Mouse (Mus musculus): ENCODE measurements around the gene Hmgb1. TPM values are rescaled to one million over a fixed set of nuclear protein-coding genes. Genes with fewer than 3 reads are reported as not detected.

The Hmgb1 gene
- polyA plus RNA-seq, 1 experiment from 2014 or later = 1,601 TPM

DNA sequence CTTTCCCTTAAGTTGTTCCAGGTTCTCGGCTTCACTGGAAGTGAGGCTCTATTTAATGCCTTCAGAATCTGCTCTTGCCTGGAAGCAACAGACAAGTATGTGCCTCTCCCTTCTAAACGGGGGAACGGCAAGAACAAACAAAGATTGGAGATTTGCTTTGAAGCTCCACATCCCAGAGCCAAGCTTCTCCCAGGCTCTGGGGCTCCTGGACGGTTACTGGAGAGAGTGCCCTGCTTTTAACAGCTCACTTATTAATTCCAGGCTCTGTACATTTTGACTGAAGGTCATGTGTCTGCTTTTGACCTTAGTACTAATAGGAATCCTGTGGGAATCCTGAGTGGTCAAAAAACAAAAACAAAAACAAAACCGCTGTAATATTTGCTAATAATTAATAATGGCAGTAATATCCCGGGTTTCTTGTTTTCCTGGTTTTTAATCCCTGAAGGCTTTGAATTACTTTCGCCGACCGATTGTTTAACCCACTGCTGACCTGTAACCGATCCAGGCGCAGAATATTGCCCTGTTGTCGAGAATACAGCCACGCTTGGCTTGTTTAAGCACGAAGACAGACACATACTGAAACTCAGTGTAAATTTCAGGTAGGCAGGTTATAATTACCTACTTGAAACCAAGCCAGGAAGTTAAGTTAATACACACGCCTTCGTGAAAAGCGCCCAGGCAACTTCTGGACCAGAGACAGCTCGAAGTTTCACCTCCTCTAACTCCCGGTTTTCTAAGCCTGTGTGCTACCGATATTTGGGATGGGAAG lies 182.1 kb downstream of the Hmgb1 start:
- Histone ChIP-seq H3K4me3 (ENCODE audit: low read length) (no peak overlapping the region), H3K9ac (ENCODE audit: low read length) (peak overlapping the region; percentile 5; the same call in 1 of the 2 replicates), H3K36me3 (ENCODE audit: control insufficient read depth, insufficient read depth, low read length) (no peaks in the 10 kb centered on the region), H3K9me3 (ENCODE audit: control insufficient read depth, low read length) (no peaks in the 10 kb centered on the region), H3K27me3 (ENCODE audit: control insufficient read depth, insufficient read depth, low read depth, low read length) (no peaks in the 10 kb centered on the region), H3K4me2 (ENCODE audit: low read depth, low read length) (peak overlapping the region; percentile 29), H3K4me1 (replicated peaks; ENCODE audit: control insufficient read depth, insufficient read depth, low read length) (peaks cover 11% of the 10 kb centered on the region; the same call in 1 of the 2 replicates), H3K27ac (ENCODE audit: low read length) (peak overlapping the region; percentile 72)
- ATAC-seq (ENCODE audit: low read depth) = no peak
- WGBS = 42% methylated on average over 20 of the region's 20 CpGs

DNA sequence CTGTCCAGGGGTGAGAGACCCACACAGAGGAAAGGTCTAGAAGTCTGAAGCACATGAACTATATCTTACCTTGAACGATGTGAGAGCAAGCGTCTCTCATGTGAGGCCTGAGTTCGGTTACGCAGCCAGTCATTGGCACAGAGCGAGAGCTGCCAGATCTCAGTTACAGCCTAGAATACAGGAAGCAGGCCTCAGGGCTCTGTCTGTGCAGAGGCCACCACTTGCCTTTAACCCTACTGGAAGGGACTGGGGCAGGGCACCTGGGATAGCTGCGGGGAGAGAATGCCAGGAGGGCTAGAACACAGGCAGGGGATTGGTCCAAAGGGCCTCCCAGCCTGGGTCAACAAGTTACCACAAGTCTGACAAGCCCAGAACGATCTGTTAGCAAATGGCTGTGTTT lies 184.5 kb downstream of the Hmgb1 start:
- H3K36me3 ChIP-seq (ENCODE audit: control insufficient read depth, insufficient read depth, low read length) = no peaks in the 10 kb centered on the region
- H3K4me1 ChIP-seq (replicated peaks; ENCODE audit: control insufficient read depth, insufficient read depth, low read length) = peaks cover 11% of the 10 kb centered on the region
- 81% methylated on average over 7 of the region's 7 CpGs for WGBS
- no peak overlapping the region for H3K27ac ChIP-seq (ENCODE audit: low read length)
- H3K9ac ChIP-seq (ENCODE audit: low read length) = no peak overlapping the region
- no peak overlapping the region for H3K4me3 ChIP-seq (ENCODE audit: low read length)
- ATAC-seq (ENCODE audit: low read depth) = no peak
- H3K9me3 ChIP-seq (ENCODE audit: control insufficient read depth, low read length) = no peaks in the 10 kb centered on the region
- H3K27me3 ChIP-seq (ENCODE audit: control insufficient read depth, insufficient read depth, low read depth, low read length) = no peaks in the 10 kb centered on the region
- no peak overlapping the region for H3K4me2 ChIP-seq (ENCODE audit: low read depth, low read length)

DNA sequence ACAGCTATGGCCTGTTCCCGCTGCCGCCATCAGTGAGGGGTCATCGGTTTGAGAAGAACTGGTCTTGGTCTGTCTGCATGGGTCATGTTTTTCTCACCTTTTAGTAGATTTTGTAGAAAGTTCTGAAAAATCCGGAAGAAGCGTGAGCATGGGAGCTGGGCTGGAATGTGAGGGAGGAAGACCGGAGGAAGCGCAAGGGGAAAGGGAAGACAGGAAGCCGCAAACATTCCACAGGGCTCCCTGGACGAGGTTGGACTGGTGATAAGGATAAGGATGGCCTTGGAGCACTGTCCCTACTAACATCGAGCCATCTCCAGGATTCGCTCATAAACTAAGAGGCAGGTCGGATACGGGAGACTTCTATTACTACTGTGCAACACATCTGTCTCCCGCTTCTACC lies 185.8 kb downstream of the Hmgb1 start:
- H3K4me2 ChIP-seq (ENCODE audit: low read depth, low read length) = no peak overlapping the region
- H3K27me3 ChIP-seq (ENCODE audit: control insufficient read depth, insufficient read depth, low read depth, low read length) = no peaks in the 10 kb centered on the region
- no peaks in the 10 kb centered on the region for H3K9me3 ChIP-seq (ENCODE audit: control insufficient read depth, low read length)
- no peak overlapping the region for H3K4me3 ChIP-seq (ENCODE audit: low read length)
- H3K4me1 ChIP-seq (replicated peaks; ENCODE audit: control insufficient read depth, insufficient read depth, low read length) = peaks cover 15% of the 10 kb centered on the region
- 66% methylated on average over 14 of the region's 14 CpGs for WGBS
- no peak for ATAC-seq (ENCODE audit: low read depth)
- H3K36me3 ChIP-seq (ENCODE audit: control insufficient read depth, insufficient read depth, low read length) = no peaks in the 10 kb centered on the region
- H3K27ac ChIP-seq (ENCODE audit: low read length) = no peak overlapping the region
- H3K9ac ChIP-seq (ENCODE audit: low read length) = no peak overlapping the region

DNA sequence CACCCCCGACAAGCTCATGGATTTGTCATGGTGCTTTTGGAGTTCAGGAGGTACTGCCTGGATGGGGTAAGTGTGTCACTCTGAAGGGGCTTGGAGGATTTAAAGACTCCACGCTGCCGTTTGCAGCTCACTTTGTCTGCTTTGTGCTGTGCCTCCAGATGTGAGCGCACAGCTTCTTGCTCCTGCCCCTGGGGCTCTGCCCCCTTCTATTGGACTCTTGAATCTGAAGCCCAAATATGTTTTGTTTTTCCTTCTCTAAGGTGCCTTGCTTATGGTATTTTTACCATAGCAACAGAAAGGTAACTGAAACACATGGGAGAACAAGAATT lies 187.6 kb downstream of the Hmgb1 start:
- WGBS = 59% methylated on average over 4 of the region's 4 CpGs
- peak overlapping the region; percentile 37 for H3K27ac ChIP-seq (ENCODE audit: low read length)
- H3K27me3 ChIP-seq (ENCODE audit: control insufficient read depth, insufficient read depth, low read depth, low read length) = no peaks in the 10 kb centered on the region
- no peak overlapping the region; the same call in 1 of the 2 replicates for H3K9ac ChIP-seq (ENCODE audit: low read length)
- no peak overlapping the region for H3K4me3 ChIP-seq (ENCODE audit: low read length)
- ATAC-seq (ENCODE audit: low read depth) = no peak
- peaks cover 12% of the 10 kb centered on the region for H3K4me1 ChIP-seq (replicated peaks; ENCODE audit: control insufficient read depth, insufficient read depth, low read length)
- H3K36me3 ChIP-seq (ENCODE audit: control insufficient read depth, insufficient read depth, low read length) = no peaks in the 10 kb centered on the region
- no peak overlapping the region for H3K4me2 ChIP-seq (ENCODE audit: low read depth, low read length)
- no peaks in the 10 kb centered on the region for H3K9me3 ChIP-seq (ENCODE audit: control insufficient read depth, low read length)

Other genes starting within 250 kb of the Hmgb1 start
- gene Gm42791, start 189.3 kb downstream of the Hmgb1 start, polyA plus RNA-seq (2015; fragmentation: Nextera tagmentation; extraction: Ambion mirVana) = 0.94 and 1.3 TPM in 2 replicates
- 32.7 and 37.5 TPM in 2 replicates for gene Uspl1, start 139 bp downstream of the Hmgb1 start, polyA plus RNA-seq (2015; fragmentation: Nextera tagmentation; extraction: Ambion mirVana)
- gene Alox5ap, start 80.3 kb upstream of the Hmgb1 start, polyA plus RNA-seq (2015; fragmentation: Nextera tagmentation; extraction: Ambion mirVana) = 22.0 and 22.9 TPM in 2 replicates
- 1.2 and 1.6 TPM in 2 replicates for gene Medag, start 227.3 kb upstream of the Hmgb1 start, polyA plus RNA-seq (2015; fragmentation: Nextera tagmentation; extraction: Ambion mirVana)

Measured in lung, embryonic 16.5 days (tissue).